Mouse (Mus musculus) spleen, embryonic (tissue): ENCODE results near the gene Kars.

ENCODE experiments used
- CTCF ChIA-PET: fragments of 350-600 bp; sonication (Branson Sonifier 250); formaldehyde crosslinking; loops from one replicate; lab custom pipeline; 2022; lab: Charles Lee

The Kars gene

GRCm38 (mm10) chr8:111989911-111990310 is 21.2 kb downstream of the Kars start:
- CTCF ChIA-PET: interaction anchor here (0.6 kb wide), 1 partner anchor 72 kb away, joined by 13 read pairs; no protein-coding TSS in a partner anchor

- CTCF ChIA-PET: no interaction called here
Measured at GRCm38 (mm10) chr8:111984511-111984910, 26.6 kb downstream of the Kars start.

GRCm38 (mm10) chr8:111982116-111982515 is 29.0 kb downstream of the Kars start:
- CTCF ChIA-PET: no interaction called here

DNA sequence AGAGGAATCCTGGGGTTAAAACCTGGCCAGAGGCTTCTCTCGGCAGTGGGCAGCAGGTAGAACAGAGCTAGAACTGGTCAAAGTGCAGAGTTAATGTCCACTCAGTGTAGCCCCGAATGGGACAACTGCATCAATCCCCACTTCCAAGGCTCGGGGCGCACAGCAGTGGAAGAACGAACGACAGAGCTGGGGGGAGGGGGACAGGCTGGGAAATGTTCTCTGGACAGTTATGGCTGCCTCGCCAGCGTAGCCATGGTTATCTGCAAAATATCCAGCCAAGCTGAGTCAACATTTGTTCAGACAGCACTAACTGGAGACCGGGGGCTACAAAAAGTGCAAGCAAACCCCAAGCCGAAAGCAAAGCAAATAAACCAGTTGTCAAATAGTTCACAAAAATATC is 33.0 kb downstream of the Kars start:
- CTCF ChIA-PET: interaction anchor here (0.6 kb wide), 1 partner anchor 82 kb away, joined by 9 read pairs; no protein-coding TSS in a partner anchor

- CTCF ChIA-PET: no interaction called here
Measured at GRCm38 (mm10) chr8:111976326-111976725, 34.8 kb downstream of the Kars start.

DNA sequence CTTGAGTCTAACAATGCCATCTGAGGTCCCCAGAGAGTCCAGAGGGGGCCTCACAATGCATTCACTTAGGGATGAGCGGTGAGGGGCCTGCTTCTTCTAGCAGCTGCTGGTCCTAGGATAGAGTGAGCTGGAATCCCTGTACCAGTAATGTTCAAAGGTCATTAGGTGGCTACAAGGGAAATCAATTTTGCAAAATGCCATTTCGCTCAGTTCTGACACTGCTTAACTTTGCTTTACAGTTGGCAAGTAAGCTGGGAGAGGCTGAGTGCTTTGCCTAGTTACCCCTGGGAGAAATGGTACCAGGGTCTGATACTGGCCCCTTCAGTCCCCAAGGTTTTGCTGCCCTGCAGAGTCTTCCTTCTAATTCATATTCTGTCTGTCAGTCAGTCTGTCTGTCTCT is 35.4 kb downstream of the Kars start:
- CTCF ChIA-PET: no interaction called here

GRCm38 (mm10) chr8:111974138-111974537 is 37.0 kb downstream of the Kars start:
- CTCF ChIA-PET: no interaction called here

DNA sequence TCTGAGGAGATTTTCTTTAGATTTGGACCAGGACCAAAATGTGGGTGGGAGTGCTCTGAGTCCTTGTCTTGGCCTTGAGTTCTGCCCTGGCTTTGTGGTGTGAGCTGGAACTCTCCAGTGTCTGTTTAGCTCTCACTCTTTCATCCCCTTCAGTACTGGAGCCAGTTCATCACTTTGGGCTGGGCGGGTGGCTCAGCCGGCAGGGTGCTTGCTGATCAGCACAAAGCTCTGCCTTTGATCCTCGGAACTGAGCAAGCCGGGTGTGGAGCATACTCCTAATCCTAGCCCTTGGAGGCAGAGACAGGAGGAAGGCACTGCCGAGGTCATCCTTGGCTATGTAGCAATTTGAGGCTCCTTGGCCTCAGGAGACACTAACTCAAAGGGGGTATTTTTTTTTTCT is 42.1 kb downstream of the Kars start:
- CTCF ChIA-PET: interaction anchor here (0.5 kb wide), 1 partner anchor 775 kb away, joined by 4 read pairs; no protein-coding TSS in a partner anchor

GRCm38 (mm10) chr8:111968541-111968940 is 42.6 kb downstream of the Kars start:
- CTCF ChIA-PET: no interaction called here

DNA sequence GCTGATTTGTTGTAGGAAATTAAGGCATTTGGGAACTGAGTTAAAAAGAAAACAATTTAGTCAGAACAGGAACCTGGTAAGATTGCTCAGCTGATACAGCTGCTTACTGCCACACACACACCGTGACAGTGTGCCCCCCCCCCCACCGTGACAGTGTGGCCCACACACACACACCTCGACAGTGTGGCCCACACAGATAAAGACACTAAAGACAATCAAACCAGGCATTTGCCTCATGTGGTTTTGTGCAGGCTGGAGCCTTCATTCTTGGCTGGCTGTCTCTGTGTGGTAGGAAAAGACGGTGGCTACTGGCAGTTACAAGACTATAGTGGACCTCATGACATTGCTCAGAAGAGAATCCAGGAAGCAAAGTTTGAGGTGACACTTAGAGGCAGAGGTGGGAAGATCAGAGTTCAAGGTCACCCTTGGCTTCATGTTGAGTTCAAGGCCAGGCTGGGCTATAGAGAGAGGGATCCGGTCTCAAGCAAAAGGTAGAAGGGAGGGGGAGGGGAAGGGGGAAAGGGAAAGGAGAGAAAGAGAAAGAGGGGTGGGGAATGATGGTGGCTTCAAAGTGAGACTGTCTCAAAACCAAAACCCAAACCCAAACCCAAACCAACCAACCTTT is 43.8 kb downstream of the Kars start:
- CTCF ChIA-PET: interaction anchor here (0.5 kb wide), 1 partner anchor 48 kb away, joined by 4 read pairs; no protein-coding TSS in a partner anchor

DNA sequence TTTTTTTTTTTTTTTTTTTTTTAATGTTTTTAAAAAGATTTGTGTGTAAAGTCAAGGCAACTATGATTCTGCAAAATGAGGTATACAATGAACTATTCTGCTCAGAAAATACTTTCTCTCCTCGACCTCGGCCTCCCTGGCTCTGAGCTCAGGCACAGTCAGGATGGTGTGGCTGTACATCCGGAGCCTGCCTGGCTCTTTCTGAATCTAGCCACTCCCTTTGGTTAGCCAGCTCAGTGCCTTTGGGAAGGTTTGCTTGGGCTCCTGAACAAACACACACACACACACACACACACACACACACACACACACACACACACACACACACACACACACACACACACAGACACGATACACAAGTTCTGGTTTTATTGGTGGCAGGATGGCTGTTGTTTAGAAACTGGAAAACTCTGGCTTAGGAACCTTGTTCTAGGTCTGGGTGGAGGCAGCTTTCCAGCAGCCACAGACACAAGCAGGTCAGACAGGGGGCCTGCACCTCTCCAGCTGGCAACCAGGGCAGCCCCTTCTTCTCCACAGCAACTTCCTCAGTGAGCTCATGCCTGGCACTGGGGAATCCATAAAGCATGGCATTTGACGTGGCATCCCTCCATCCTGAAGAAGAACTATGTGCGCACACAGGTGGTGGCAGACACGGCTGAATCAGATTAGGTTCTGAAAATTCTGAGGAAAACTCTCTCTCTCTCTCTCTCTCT is 46.1 kb downstream of the Kars start:
- CTCF ChIA-PET: no interaction called here

DNA sequence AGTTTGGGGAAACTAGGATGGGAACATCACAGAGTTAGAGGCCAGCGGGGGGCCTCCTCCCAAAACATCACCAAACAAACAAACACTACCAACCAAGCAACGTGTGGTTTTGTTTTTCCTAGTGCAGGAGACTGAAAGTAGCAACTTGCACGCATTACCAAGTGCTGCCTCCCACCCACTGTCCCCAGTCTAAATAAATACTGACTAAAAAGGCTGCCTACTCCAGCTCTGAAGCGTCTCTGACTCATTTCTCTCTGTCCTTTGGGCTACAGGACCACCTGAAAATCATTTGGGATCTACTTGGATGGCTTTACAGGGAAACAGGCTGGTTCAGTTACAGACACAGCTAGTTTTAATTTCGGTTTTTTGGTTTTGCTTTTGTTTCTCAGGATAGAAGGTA is 46.8 kb downstream of the Kars start:
- CTCF ChIA-PET: no interaction called here

GRCm38 (mm10) chr8:111963546-111963945 is 47.6 kb downstream of the Kars start:
- CTCF ChIA-PET: no interaction called here

GRCm38 (mm10) chr8:111963091-111963490 is 48.0 kb downstream of the Kars start:
- CTCF ChIA-PET: no interaction called here

- CTCF ChIA-PET: no interaction called here
Measured at GRCm38 (mm10) chr8:111962589-111962988, 48.5 kb downstream of the Kars start.

- CTCF ChIA-PET: no interaction called here
Measured at GRCm38 (mm10) chr8:111961330-111961729, 49.8 kb downstream of the Kars start.

DNA sequence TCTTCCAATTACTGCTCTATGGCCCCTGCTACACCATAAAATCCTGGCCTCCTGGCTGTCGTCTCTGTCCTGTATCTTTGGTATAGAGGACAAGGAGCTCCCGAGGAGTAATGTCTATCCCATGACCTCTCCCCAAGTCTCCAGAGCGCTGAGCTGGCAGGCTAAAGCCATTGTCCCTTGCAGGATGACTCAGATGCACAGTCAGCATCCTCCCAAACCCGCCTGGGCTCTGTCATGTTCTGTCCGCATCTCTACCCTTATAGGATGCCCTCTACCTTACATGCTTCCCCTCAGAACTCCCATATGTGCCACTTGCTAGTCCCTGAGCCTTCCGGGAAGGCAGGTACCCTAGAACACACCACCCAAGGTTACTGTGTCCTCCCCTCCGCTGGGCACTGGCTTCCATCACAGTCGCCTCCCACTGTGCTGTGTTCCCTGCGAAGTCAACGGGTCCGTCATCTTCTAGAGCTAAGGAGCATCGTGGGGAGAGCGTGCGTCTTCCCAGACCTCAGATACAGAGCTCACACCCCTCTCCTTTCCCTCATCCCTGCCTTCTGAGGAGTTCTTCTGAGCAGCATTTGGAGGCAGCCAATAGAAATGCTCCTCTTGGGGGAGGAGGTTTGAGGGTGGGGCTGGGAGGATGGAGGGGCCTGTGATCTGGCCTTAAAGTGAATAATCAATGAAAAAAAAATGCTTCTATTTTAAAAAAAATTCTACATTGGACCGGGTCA is 50.4 kb downstream of the Kars start:
- CTCF ChIA-PET: no interaction called here

- CTCF ChIA-PET: no interaction called here
Measured at GRCm38 (mm10) chr8:111957231-111957630, 53.9 kb downstream of the Kars start.

GRCm38 (mm10) chr8:111955879-111956278 is 55.2 kb downstream of the Kars start:
- CTCF ChIA-PET: no interaction called here

GRCm38 (mm10) chr8:111954844-111955594 is 56.1 kb downstream of the Kars start:
- CTCF ChIA-PET: no interaction called here

DNA sequence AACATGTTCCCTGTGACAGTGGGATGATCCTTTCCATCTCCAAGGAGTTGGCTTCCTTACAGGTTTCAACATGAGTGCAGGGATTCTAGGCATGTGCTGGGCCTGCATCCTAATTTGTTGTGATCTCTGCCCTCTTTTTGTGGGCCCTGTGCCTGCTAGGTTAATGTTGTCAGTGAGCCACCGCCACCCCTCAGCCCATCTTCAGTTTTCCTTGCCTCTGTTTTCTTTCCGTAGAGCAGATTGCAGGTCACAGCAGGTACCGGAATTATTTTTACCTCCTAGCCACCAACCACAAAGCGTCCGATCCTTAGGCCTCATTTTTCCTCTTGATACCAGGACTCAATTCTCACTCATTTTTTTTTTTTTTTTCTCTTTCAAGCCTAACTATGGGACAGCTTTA is 59.2 kb downstream of the Kars start:
- CTCF ChIA-PET: no interaction called here

- CTCF ChIA-PET: no interaction called here
Measured at GRCm38 (mm10) chr8:111951317-111951716, 59.8 kb downstream of the Kars start.
